Mouse (Mus musculus): Measurements from ENCODE around the gene Gm13697.

Gm13697 gene

DNA sequence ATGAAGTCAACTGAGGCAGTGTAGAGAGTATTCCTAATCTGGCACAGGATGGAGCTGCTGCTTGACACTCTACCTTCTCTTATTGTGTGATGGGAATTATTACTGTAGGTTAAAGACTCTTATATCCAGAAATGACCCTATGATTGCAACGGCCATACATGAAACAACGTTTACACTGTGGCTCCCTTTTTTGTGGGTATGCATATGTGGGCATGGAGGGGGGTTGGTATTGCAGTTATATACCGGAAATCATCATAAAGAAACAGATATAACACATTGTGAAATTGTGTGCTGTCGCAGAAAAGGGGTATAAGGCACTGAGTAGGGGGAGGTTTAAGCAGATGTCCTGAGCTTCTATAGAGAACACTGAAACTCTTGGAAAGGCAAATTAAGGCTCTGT is 51.5 kb downstream of the Gm13697 start:
- DNase-seq (ENCODE audit: low spot score) = no peak

Measured in urinary bladder, postnatal 14 days (tissue).